Mouse (Mus musculus) neutrophil, adult 83 days (primary cell): ENCODE results near the gene Tmem87a. TPM values are rescaled to one million over a fixed set of nuclear protein-coding genes. Genes with fewer than 3 reads are reported as not detected.

ENCODE experiments used
- total RNA-seq, 2 experiments: library from RNA; stranded (reverse); gene quantifications; one replicate each; pipeline ENCODE4 v1.2.4; 2023

Tmem87a gene
- 10 to 100 TPM; 25.4 to 27.6 TPM for total RNA-seq

GRCm38 (mm10) chr2:120403986-120404822, at the start of gene Tmem87a:
Gene Tmem87a (minus strand): TSS chr2:120404113.

GRCm38 (mm10) chr2:120403653-120403985, 294 bp downstream of the Tmem87a start, which contains the start of gene Ganc:
Gene Ganc (plus strand): TSS chr2:120403896.

GRCm38 (mm10) chr2:120352682-120353646, 50.9 kb downstream of the Tmem87a start, which contains the start of gene Vps39:
Gene Vps39 (minus strand): TSS chr2:120353137.

GRCm38 (mm10) chr2:120313976-120314375, 89.9 kb downstream of the Tmem87a start, which contains the start of gene Pla2g4f:
Gene Pla2g4f (minus strand): TSS chr2:120314165.

Other genes with a start within 250 kb of the Tmem87a start
- 10 to 100 TPM; 56.7 to 59.3 TPM for gene Ehd4, start 249.5 kb downstream of the Tmem87a start, total RNA-seq
- not detected for gene Pla2g4e, start 158.8 kb downstream of the Tmem87a start, total RNA-seq
- not detected for gene Pla2g4d, start 114.9 kb downstream of the Tmem87a start, total RNA-seq
- gene Pla2g4f, start 89.9 kb downstream of the Tmem87a start, total RNA-seq: not detected
- gene Vps39, start 51.0 kb downstream of the Tmem87a start, total RNA-seq: 10 to 100 TPM; 27.9 to 31.8 TPM
- gene Ganc, start 217 bp downstream of the Tmem87a start, total RNA-seq: 10 to 100 TPM; 17.9 to 18.8 TPM
- gene Capn3, start 51.9 kb upstream of the Tmem87a start, total RNA-seq: under 1 TPM; 0.20 to 0.29 TPM
- gene Zfp106, start 159.7 kb upstream of the Tmem87a start, total RNA-seq: 10 to 100 TPM; 66.8 to 84.1 TPM
- 100 to 1,000 TPM in 1 of 2 experiments, 10 to 100 TPM in 1; 99.9 to 131 TPM for gene Snap23, start 163.6 kb upstream of the Tmem87a start, total RNA-seq
- gene Haus2, start 205.3 kb upstream of the Tmem87a start, total RNA-seq: 10 to 100 TPM in 1 of 2 experiments, 1 to 10 TPM in 1; 8.8 to 11.5 TPM
- 10 to 100 TPM; 16.8 to 17.5 TPM for gene Lrrc57, start 205.4 kb upstream of the Tmem87a start, total RNA-seq
- gene Stard9, start 225.0 kb upstream of the Tmem87a start, total RNA-seq: 10 to 100 TPM; 12.3 to 19.2 TPM